ENCODE assay signal across 10 mouse cellular contexts in genomic region chr8:110714827-110715519, GRCm38 (mm10). TPM values are rescaled to one million over a fixed set of nuclear protein-coding genes. Genes with fewer than 3 reads are reported as not detected.
A peak's percentile ranks its signal among the peaks of the same experiment; 100 is the strongest.
DNase-seq lines count a peak whose midpoint lies in the region; ATAC-seq lines count a peak whose summit lies in the region.
"Had no signal": no experiment of that assay in that cellular context is flagged by ENCODE, and none has a peak within 500 bp of the region (broad histone marks: within the 10 kb centered on the region; RNA-seq: fewer than 3 reads in every experiment).

No protein-coding gene starts in this region.

- intact Hi-C loops in gastrocnemius, postnatal 14 days (cut with DNase I; ENCODE audit: low total_unique reads), result no loop called here

- peak; percentile 4 for DNase-seq in gastrocnemius, postnatal 14 days
- no peak for DNase-seq in gastrocnemius, postnatal 10 days
- no peak for DNase-seq in lung, postnatal 14 days
- no peak for DNase-seq in frontal cortex, postnatal 36 days (ENCODE audit: low spot score in 2 of 2)
- DNase-seq in embryo, embryonic 11 days, result no peak

- H3K4me2 ChIP-seq in lung, embryonic 16.5 days (ENCODE audit: low read depth, low read length), result no peak overlapping the region
- no peak overlapping the region for H3K4me2 ChIP-seq in hindbrain, embryonic 15.5 days
- H3K4me2 ChIP-seq in neural tube, embryonic 15.5 days, result no peak overlapping the region
- H3K4me2 ChIP-seq: liver, embryonic 11.5 days; neural tube, embryonic 12.5 days had no signal

- peak overlapping the region; percentile 80 for H3K27ac ChIP-seq in lung, embryonic 16.5 days (ENCODE audit: low read length)
- peak overlapping the region; percentile 57 for H3K27ac ChIP-seq in hindbrain, embryonic 15.5 days (replicated peaks)
- peak overlapping the region; percentile 72 for H3K27ac ChIP-seq in neural tube, embryonic 15.5 days (replicated peaks)
- H3K27ac ChIP-seq: neural tube, embryonic 12.5 days had no signal

- H3K4me3 ChIP-seq in lung, embryonic 16.5 days (ENCODE audit: low read length), result no peak overlapping the region
- H3K4me3 ChIP-seq in hindbrain, embryonic 15.5 days, result no peak overlapping the region
- H3K4me3 ChIP-seq in neural tube, embryonic 15.5 days (replicated peaks), result no peak overlapping the region
- H3K4me3 ChIP-seq: neural tube, embryonic 12.5 days had no signal

- H3K27me3 ChIP-seq in lung, embryonic 16.5 days (ENCODE audit: control insufficient read depth, insufficient read depth, low read depth, low read length), result no peaks in the 10 kb centered on the region
- H3K27me3 ChIP-seq in hindbrain, embryonic 15.5 days, result no peaks in the 10 kb centered on the region
- no peaks in the 10 kb centered on the region for H3K27me3 ChIP-seq in neural tube, embryonic 15.5 days (replicated peaks)
- H3K27me3 ChIP-seq: neural tube, embryonic 12.5 days had no signal

- H3K4me1 ChIP-seq in lung, embryonic 16.5 days (replicated peaks; ENCODE audit: control insufficient read depth, insufficient read depth, low read length), result peaks cover 77% of the 10 kb centered on the region
- H3K4me1 ChIP-seq in hindbrain, embryonic 15.5 days (replicated peaks), result peaks cover 66% of the 10 kb centered on the region
- H3K4me1 ChIP-seq in neural tube, embryonic 15.5 days, result peaks cover 61% of the 10 kb centered on the region

- ATAC-seq in lung, embryonic 16.5 days (ENCODE audit: low read depth), result no peak
- ATAC-seq in hindbrain, embryonic 15.5 days (ENCODE audit: low FRiP score, low read depth), result no peak
- no peak for ATAC-seq in neural tube, embryonic 15.5 days (ENCODE audit: low FRiP score)

- 0 out of 2 replicates have a peak, but pooled peaks cover 2% of the 10 kb centered on the region for H3K36me3 ChIP-seq in lung, embryonic 16.5 days (ENCODE audit: control insufficient read depth, insufficient read depth, low read length)
- H3K36me3 ChIP-seq in hindbrain, embryonic 15.5 days, result 0 out of 2 replicates have a peak, but pooled peaks cover 9% of the 10 kb centered on the region
- H3K36me3 ChIP-seq in neural tube, embryonic 15.5 days, result peaks cover 38% of the 10 kb centered on the region

- H3K9me3 ChIP-seq in lung, embryonic 16.5 days (ENCODE audit: control insufficient read depth, low read length), result no peaks in the 10 kb centered on the region
- no peaks in the 10 kb centered on the region for H3K9me3 ChIP-seq in hindbrain, embryonic 15.5 days
- H3K9me3 ChIP-seq in neural tube, embryonic 15.5 days (replicated peaks), result no peaks in the 10 kb centered on the region
- H3K9me3 ChIP-seq: neural tube, embryonic 12.5 days had no signal

- 78% methylated on average over 15 of the region's 15 CpGs for WGBS in lung, embryonic 16.5 days
- 70% methylated on average over 15 of the region's 15 CpGs for WGBS in hindbrain, embryonic 15.5 days
- WGBS in neural tube, embryonic 15.5 days, result 70% methylated on average over 15 of the region's 15 CpGs

- H3K9ac ChIP-seq in lung, embryonic 16.5 days (ENCODE audit: low read length), result no peak overlapping the region
- no peak overlapping the region for H3K9ac ChIP-seq in hindbrain, embryonic 15.5 days
- no peak overlapping the region for H3K9ac ChIP-seq in neural tube, embryonic 15.5 days (replicated peaks)
- H3K9ac ChIP-seq: neural tube, embryonic 12.5 days had no signal

RNA-seq across cellular contexts. Expression of gene Mtss1l, which starts 6.3 kb away (rescaled TPM):
- 10 to 100 TPM; 44.3 to 47.6 TPM for total RNA-seq in gastrocnemius, postnatal 14 days (2021)
- total RNA-seq in gastrocnemius, postnatal 10 days (2021), result 10 to 100 TPM; 58.6 to 71.8 TPM
- polyA plus RNA-seq in lung, embryonic 16.5 days (2015; fragmentation: Nextera tagmentation; extraction: Ambion mirVana), result 13.2 and 15.5 TPM in 2 replicates
- 51.8 and 62.3 TPM in 2 replicates for polyA plus RNA-seq in hindbrain, embryonic 15.5 days (2015; fragmentation: Nextera tagmentation; extraction: Ambion mirVana)
- 21.2 and 31.8 TPM in 2 replicates for polyA plus RNA-seq in neural tube, embryonic 15.5 days (2015; fragmentation: Nextera tagmentation; extraction: Ambion mirVana)
